Mouse (Mus musculus) spleen, adult 2 months (tissue): ENCODE measurements around the gene Fn3k. TPM values are rescaled to one million over a fixed set of nuclear protein-coding genes. Genes with fewer than 3 reads are reported as not detected.

Source experiments
- DNase-seq, 2 experiments: peaks; one replicate each; pipeline versions ENCODE4 v3.0.0 to v3.0.0-alpha.2; 2012 to 2021; ENCODE audit warnings: low spot score in 2 of 2, low read depth in 1 of 2
- H3K27ac ChIP-seq: fragments of 200-500 bp; 2 replicates; pipeline ENCODE4 v1.5.1; 2012; ENCODE audit warnings: low read length, inconsistent platforms; ENCODE audit not compliant: insufficient read depth
- H3K27me3 ChIP-seq: fragments of 200-500 bp; 2 replicates; pipeline ENCODE4 v1.6.1; 2012; ENCODE audit warnings: mild to moderate bottlenecking, moderate library complexity, low read length, inconsistent platforms; ENCODE audit not compliant: control insufficient read depth, insufficient read depth
- H3K36me3 ChIP-seq: fragments of 200-500 bp; 2 replicates; pipeline ENCODE4 v1.6.1; 2012; ENCODE audit warnings: mild to moderate bottlenecking, low read length, inconsistent platforms; ENCODE audit not compliant: control insufficient read depth, insufficient read depth
- H3K4me1 ChIP-seq: fragments of 200-500 bp; 2 replicates; pipeline ENCODE4 v1.6.1; 2011; ENCODE audit warnings: inconsistent platforms; ENCODE audit not compliant: control insufficient read depth, insufficient read depth, insufficient read length
- H3K4me3 ChIP-seq: fragments of 200-500 bp; 2 replicates; pipeline ENCODE4 v1.5.1; 2011; ENCODE audit warnings: mild to moderate bottlenecking, inconsistent platforms; ENCODE audit not compliant: insufficient read depth, insufficient read length; ENCODE audit errors: extremely low read depth
- CTCF ChIP-seq: fragments of 200-500 bp; IDR thresholded peaks from 2 replicates; pipeline ENCODE4 v1.5.1; 2011; ENCODE audit warnings: mild to moderate bottlenecking, inconsistent platforms; ENCODE audit not compliant: insufficient read depth, insufficient read length, insufficient replicate concordance; ENCODE audit errors: extremely low read depth
- POLR2A ChIP-seq: fragments of 200-500 bp; IDR thresholded peaks from 2 replicates; pipeline ENCODE4 v1.6.1; 2011; ENCODE audit warnings: low read depth, low read length, inconsistent platforms
- WGBS: fragments of 180-500 bp; shearing (Covaris S2); methylation state at CpG from one replicate; pipeline ENCODE4 v1.1.7; 2018; 5-methylcytosine and 5-hydroxymethylcytosine counted together
- polyA plus RNA-seq: library from polyadenylated mRNA; depleted of rRNA; stranded (reverse); fragments of >200 nt; gene quantifications from 2 replicates; pipeline ENCODE4 v1.2.3, GENCODE M21; 2012

Fn3k gene
- polyA plus RNA-seq, 1 experiment, result 7.4 TPM

DNA sequence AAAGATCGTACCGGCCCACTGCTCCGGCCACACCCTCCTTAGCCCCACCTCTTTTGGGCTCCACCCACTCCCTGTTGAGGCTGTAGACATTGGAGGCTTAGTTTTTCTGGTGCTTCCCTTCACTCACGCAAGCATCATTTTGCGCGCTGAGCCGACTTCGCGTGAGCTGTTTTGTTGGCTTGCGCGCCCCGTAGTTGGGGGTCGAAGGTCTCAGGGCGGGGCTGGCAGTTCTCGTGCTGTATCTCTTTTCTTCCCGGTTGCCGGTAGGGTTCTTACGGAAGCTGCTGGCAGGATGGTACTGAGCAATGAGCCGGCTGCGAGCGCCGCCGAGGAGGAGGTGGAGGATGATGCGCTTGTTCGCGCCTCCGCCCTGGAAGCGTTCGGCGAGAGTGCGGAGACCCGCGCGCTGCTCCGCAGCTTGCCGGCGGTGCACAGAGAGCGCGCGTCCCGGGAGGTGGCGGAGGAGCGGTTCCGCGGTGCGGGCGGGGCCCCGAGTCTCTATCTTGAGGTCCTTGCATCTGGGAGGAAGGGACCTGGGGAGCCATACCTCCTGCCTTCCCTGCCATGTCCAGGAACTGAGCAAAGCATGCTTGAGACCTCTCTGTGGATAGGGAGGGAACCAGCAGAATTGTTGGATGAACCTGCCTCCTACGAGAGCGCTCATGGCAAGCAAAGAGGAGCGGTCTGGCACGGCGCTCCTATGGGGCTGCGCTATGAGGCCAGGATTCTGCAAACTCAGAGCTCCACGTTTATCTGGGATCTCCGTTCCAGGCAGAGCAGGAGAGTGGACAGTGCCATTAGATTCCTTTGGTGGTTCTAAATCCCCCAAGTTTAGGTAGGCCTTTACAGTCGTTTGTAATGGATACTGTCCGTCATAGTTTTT lies 17.3 kb downstream of the Fn3k start, which contains the start of gene Tbcd:
TSS of gene Tbcd (plus strand) at position 197 of the 883 bp plus-strand sequence.
- TF ChIP-seq POLR2A (no peak; the same call in 1 of the 2 replicates), CTCF (no peak)
- 1% methylated on average over 56 of the region's 58 CpGs for WGBS
- Histone ChIP-seq H3K36me3 (peaks cover 3% of the 10 kb centered on the region), H3K27me3 (no peaks in the 10 kb centered on the region), H3K27ac (peak within 1 kb of the TSS; percentile 52; the same call in 1 of the 2 replicates), H3K4me3 (peak within 1 kb of the TSS; percentile 93), H3K4me1 (no peaks in the 10 kb centered on the region; the same call in 1 of the 2 replicates)
- peak; percentile 75 to 88 for DNase-seq

DNA sequence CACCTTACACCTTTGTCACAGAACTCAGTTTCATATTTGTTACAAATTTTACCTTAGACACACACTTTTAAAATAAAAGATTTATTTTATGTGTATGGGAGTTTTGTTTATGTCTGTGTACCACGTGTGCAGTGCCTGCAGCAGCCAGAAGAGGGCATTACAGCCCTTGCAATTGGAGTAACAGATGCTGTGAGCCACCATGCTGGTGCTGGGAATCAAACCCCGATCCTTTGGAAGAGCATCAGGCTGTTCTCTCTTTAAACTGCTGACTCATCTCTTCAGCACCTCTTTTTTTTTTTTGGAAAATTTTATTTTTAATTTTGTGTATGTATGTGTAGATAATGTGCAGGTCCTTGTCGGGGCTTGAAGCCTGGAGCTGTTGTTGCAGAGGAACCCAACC lies 23.2 kb downstream of the Fn3k start:
- H3K27ac ChIP-seq, result no peak overlapping the region
- no peak for TF ChIP-seq CTCF
- H3K4me3 ChIP-seq, result no peak overlapping the region
- H3K4me1 ChIP-seq, result no peaks in the 10 kb centered on the region
- no peaks in the 10 kb centered on the region for H3K27me3 ChIP-seq
- WGBS, result 96% methylated on average over 3 of the region's 3 CpGs
- DNase-seq, result no peak
- peaks cover 22% of the 10 kb centered on the region for H3K36me3 ChIP-seq

DNA sequence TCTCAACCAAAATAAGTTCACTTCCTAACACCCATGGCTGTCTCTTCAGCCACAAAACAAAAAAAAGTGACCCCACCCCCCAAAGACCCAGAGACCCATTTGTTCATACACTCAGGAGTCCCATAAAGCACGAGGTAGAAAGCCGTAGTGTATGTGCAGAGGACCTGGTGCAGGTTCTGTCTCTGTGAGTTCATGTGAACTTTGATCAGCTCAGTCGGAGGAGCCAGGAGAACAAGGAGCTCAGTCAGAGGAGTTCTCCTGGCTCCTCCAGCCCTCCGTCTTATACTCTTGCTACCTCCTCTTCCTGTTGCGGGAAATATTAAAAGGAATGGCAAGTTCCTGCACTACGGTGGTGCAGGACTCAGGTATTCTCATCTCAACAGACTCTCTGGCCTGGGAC lies 32.7 kb downstream of the Fn3k start:
- Histone ChIP-seq H3K36me3 (peaks cover 14% of the 10 kb centered on the region), H3K27me3 (no peaks in the 10 kb centered on the region), H3K4me1 (no peaks in the 10 kb centered on the region), H3K27ac (no peak overlapping the region), H3K4me3 (no peak overlapping the region)
- no peak for TF ChIP-seq CTCF
- TF ChIP-seq POLR2A, result no peak
- DNase-seq, result no peak
- WGBS, result 97% methylated on average over 6 of the region's 6 CpGs

DNA sequence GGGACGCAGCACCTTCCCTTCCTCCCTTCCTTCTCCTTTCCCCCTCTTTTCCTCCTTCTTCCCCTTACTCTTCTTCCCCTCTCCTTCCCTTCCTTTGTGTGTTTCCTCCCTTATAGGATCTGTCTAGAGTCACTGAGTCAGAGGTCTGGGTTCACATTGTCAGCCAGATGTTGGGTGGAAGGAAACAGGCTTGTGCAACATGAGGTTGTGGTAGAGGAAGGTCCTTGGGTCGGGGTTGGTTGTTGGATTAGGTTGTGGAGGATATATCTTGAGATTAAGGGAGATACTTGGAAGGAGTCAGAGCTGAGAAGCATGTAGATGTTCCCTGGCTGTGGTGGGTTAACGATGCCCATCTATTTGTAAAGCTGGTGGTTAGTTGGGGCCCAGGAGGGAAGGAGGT lies 40.1 kb downstream of the Fn3k start:
- H3K27me3 ChIP-seq, result no peaks in the 10 kb centered on the region
- H3K4me3 ChIP-seq, result no peak overlapping the region
- H3K4me1 ChIP-seq, result no peaks in the 10 kb centered on the region
- no peak for DNase-seq
- no peak overlapping the region for H3K27ac ChIP-seq
- TF ChIP-seq CTCF (no peak), POLR2A (no peak)
- H3K36me3 ChIP-seq, result peaks cover 5% of the 10 kb centered on the region
- WGBS, result 55% methylated on average over 3 of the region's 3 CpGs

DNA sequence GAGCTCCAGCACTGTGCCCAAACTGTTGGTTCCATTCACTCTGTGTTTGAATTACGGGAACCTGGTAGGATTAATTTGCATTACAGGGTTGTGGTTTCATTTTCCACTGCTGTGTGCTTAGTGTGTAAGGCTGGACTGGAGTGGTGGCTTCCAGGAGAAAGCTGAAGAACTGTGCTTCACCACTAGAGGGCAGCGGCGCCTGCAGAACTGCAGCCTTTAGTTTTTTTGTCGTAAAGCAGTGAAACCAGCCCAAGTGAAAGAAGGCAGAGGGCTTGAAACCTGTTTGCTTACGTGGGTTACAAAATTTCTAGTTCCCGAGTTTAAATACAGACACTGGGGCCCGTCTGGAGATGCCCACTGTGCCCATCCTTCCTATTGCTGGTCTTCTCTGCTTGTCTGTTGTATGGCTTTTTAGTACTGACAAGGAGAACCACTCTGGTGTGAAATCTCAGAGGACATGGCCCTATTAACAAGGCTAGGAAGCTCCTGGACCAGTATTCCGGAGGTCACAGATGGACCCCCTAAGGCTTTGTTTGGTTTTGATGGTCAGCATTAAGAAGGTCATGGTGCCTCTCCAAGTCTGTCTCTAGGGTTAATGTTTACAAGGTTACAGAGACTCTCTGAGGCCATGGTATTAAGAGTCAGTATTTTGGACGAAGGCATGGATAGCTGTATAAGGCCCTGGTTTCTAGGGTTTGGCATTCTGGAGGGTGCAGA lies 41.1 kb downstream of the Fn3k start:
- 27% methylated on average over 9 of the region's 9 CpGs for WGBS
- TF ChIP-seq CTCF (peak; percentile 92; the same call in 1 of the 2 replicates), POLR2A (no peak)
- Histone ChIP-seq H3K4me3 (no peak overlapping the region), H3K4me1 (no peaks in the 10 kb centered on the region), H3K36me3 (peaks cover 5% of the 10 kb centered on the region), H3K27me3 (no peaks in the 10 kb centered on the region), H3K27ac (no peak overlapping the region)
- DNase-seq, result peak; percentile 41 to 58

DNA sequence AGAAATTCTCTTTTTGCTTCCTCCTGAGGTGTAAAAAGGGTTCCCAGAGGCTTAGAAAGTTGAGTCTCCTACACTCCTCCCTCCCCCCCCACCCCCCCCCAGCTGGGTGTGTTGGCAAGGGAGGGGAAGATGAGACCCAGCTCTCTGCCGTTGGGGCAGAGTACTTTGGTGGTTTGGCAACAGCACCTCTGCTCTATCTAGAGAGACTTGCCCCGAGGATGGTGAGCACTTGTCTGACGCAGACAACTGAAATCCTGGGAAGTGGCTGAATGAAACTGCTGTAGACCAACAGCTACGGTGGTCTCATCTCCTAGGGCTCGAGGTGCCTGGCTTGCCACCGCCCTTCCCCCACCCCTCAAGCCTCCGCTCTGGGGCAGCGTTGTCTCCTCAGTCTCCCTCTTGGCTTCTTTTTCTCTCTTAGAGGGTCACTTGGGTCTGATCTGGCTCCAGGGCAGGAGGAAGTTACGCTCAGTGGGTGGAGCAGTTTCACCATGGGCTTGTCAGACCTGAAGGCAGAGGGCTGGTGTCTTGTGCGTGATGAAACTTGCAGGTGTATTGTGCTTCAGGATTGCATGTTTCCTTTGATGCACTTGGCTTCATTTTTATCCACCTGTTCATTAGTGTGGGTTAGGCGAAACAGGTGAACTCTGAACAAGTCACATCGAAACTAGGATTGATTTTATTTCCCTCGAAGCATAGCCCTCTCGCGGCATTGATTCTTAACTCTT lies 44.9 kb downstream of the Fn3k start:
- DNase-seq, result no peak
- Histone ChIP-seq H3K4me3 (no peak overlapping the region), H3K27ac (no peak overlapping the region), H3K36me3 (peaks cover 5% of the 10 kb centered on the region), H3K4me1 (no peaks in the 10 kb centered on the region), H3K27me3 (no peaks in the 10 kb centered on the region)
- TF ChIP-seq CTCF (no peak), POLR2A (no peak)
- WGBS, result 71% methylated on average over 15 of the region's 15 CpGs
